In genomic region chr5:43661997-43662961, GRCm38 (mm10) we compare ENCODE assay signal across 8 mouse cellular contexts. TPM values are rescaled to one million over a fixed set of nuclear protein-coding genes. Genes with fewer than 3 reads are reported as not detected.
DNase-seq lines count a peak whose midpoint lies in the region; ATAC-seq and TF ChIP-seq lines count a peak whose summit lies in the region.

Gene Cc2d2a, plus strand, starts transcription at chr5:43662346.

- H3K36me3 ChIP-seq in hindbrain, postnatal 0 days (ENCODE audit: insufficient read depth, low read length): no peaks in the 10 kb centered on the region
- H3K36me3 ChIP-seq in midbrain, embryonic 10.5 days: no peaks in the 10 kb centered on the region
- H3K36me3 ChIP-seq in stomach, embryonic 14.5 days (ENCODE audit: control insufficient read depth, insufficient read depth, low read length): no peaks in the 10 kb centered on the region

- intact Hi-C loops in left cerebral cortex, postnatal 36 days (cut with DNase I): loop anchor here (10.0 kb wide), 1 partner anchor 603 kb away; no protein-coding TSS in a partner anchor

- H3K4me2 ChIP-seq in hindbrain, postnatal 0 days (ENCODE audit: low read depth, low read length): peak within 1 kb of the TSS; percentile 52
- peak within 1 kb of the TSS; percentile 52 for H3K4me2 ChIP-seq in stomach, embryonic 14.5 days (replicated peaks; ENCODE audit: low read depth, low read length)

- TF ChIP-seq CTCF in hindbrain, postnatal 0 days (IDR thresholded peaks at IDR 0.05; ENCODE audit: low read depth): peak; percentile 36

- no peaks in the 10 kb centered on the region for H3K9me3 ChIP-seq in hindbrain, postnatal 0 days (ENCODE audit: low read length)
- H3K9me3 ChIP-seq in midbrain, embryonic 10.5 days (replicated peaks): no peaks in the 10 kb centered on the region
- no peaks in the 10 kb centered on the region for H3K9me3 ChIP-seq in stomach, embryonic 14.5 days (ENCODE audit: control insufficient read depth, low read depth, low read length)

- WGBS in hindbrain, postnatal 0 days: 4% methylated on average over 19 of the region's 19 CpGs
- WGBS in midbrain, embryonic 10.5 days: 7% methylated on average over 19 of the region's 19 CpGs
- 3% methylated on average over 19 of the region's 19 CpGs for WGBS in stomach, embryonic 14.5 days

- H3K27me3 ChIP-seq in hindbrain, postnatal 0 days (ENCODE audit: insufficient read depth, low read length): no peaks in the 10 kb centered on the region
- H3K27me3 ChIP-seq in midbrain, embryonic 10.5 days (ENCODE audit: low read depth, poor library complexity, severe bottlenecking): no peaks in the 10 kb centered on the region
- no peaks in the 10 kb centered on the region for H3K27me3 ChIP-seq in stomach, embryonic 14.5 days (ENCODE audit: control insufficient read depth, insufficient read depth, low read length)

- peaks cover 9% of the 10 kb centered on the region for H3K4me1 ChIP-seq in hindbrain, postnatal 0 days (ENCODE audit: insufficient read depth, low read length)
- peaks cover 41% of the 10 kb centered on the region for H3K4me1 ChIP-seq in midbrain, embryonic 10.5 days
- H3K4me1 ChIP-seq in stomach, embryonic 14.5 days (ENCODE audit: control insufficient read depth, insufficient read depth, low read length): peaks cover 16% of the 10 kb centered on the region

- peak; percentile 83 for ATAC-seq in hindbrain, postnatal 0 days
- ATAC-seq in stomach, embryonic 14.5 days (ENCODE audit: insufficient number of reproducible peaks, insufficient read depth, low FRiP score, low read depth): peak; percentile 78

- peak; percentile 22 for DNase-seq in adrenal gland, adult 8-10 months
- DNase-seq in cerebellum, postnatal 10 days: peak; percentile 67
- peak; percentile 29 for DNase-seq in gastrocnemius, postnatal 10 days
- peak; percentile 83 for DNase-seq in hindbrain, postnatal 0 days (ENCODE audit: low spot score)
- DNase-seq in left cerebral cortex, postnatal 36 days (ENCODE audit: low spot score in 2 of 2): peak; percentile 37 to 40
- peak; percentile 73 for DNase-seq in midbrain, embryonic 10.5 days (ENCODE audit: low spot score)
- no peak for DNase-seq in B cell, adult 2 months

- H3K27ac ChIP-seq in hindbrain, postnatal 0 days: peak within 1 kb of the TSS; percentile 80
- peak within 1 kb of the TSS; percentile 91 for H3K27ac ChIP-seq in midbrain, embryonic 10.5 days (replicated peaks)
- peak within 1 kb of the TSS; percentile 96 for H3K27ac ChIP-seq in stomach, embryonic 14.5 days (ENCODE audit: low read length)

- H3K4me3 ChIP-seq in hindbrain, postnatal 0 days (ENCODE audit: low read length): peak within 1 kb of the TSS; percentile 41
- peak within 1 kb of the TSS; percentile 57 for H3K4me3 ChIP-seq in midbrain, embryonic 10.5 days
- peak within 1 kb of the TSS; percentile 42 for H3K4me3 ChIP-seq in stomach, embryonic 14.5 days (ENCODE audit: low read depth, low read length)

- peak within 1 kb of the TSS; percentile 60 for H3K9ac ChIP-seq in hindbrain, postnatal 0 days (replicated peaks; ENCODE audit: low read length)
- peak within 1 kb of the TSS; percentile 53 for H3K9ac ChIP-seq in stomach, embryonic 14.5 days (replicated peaks; ENCODE audit: low read depth, low read length)

RNA-seq across cellular contexts. Expression of gene Cc2d2a, which starts in this region (rescaled TPM):
- 10 to 100 TPM; 14.3 to 31.6 (median 23.8) TPM for total RNA-seq in adrenal gland, adult 8-10 months (2022)
- 10 to 100 TPM; 10.8 to 13.8 TPM for total RNA-seq in gastrocnemius, postnatal 10 days (2021)
- total RNA-seq in hindbrain, postnatal 0 days (2014; rRNA removed): 5.6 and 6.6 TPM in 2 replicates
- polyA plus RNA-seq in hindbrain, postnatal 0 days (2015; fragmentation: Nextera tagmentation; extraction: Ambion mirVana): 5.1 and 7.6 TPM in 2 replicates
- 10 to 100 TPM; 16.0 to 17.9 TPM for total RNA-seq in left cerebral cortex, postnatal 36 days (2021)
- polyA plus RNA-seq in midbrain, embryonic 10.5 days (2016; fragmentation: Nextera tagmentation; extraction: Ambion mirVana): 8.2 and 10.4 TPM in 2 replicates
- 15.6 and 15.7 TPM in 2 replicates for polyA plus RNA-seq in stomach, embryonic 14.5 days (2014; fragmentation: Nextera tagmentation; extraction: Ambion mirVana)

Comparison
In these comparisons a context has a peak if more than half of its experiments do, and no peak if none do; other contexts are left out.
1. DNase-seq: peak in adrenal gland, adult 8-10 months (single experiment), cerebellum, postnatal 10 days (2 of 2), gastrocnemius, postnatal 10 days (single experiment), hindbrain, postnatal 0 days (single experiment), left cerebral cortex, postnatal 36 days (2 of 2) and midbrain, embryonic 10.5 days (single experiment); none in B cell, adult 2 months (0 of 2).
2. Peak in every context shown above with its lines, with median percentiles within 50 percentile points of each other: H3K27ac ChIP-seq and H3K4me3 ChIP-seq.